Mouse (Mus musculus): ENCODE measurements around the gene Urod. TPM values are rescaled to one million over a fixed set of nuclear protein-coding genes. Genes with fewer than 3 reads are reported as not detected.

Gene Urod
- polyA plus RNA-seq, 1 experiment = 50.7 TPM

GRCm38 (mm10) chr4:117002543-117003521 lies 8.6 kb upstream of the Urod start:
- no peak overlapping the region for H3K4me3 ChIP-seq (ENCODE audit: insufficient read depth, poor library complexity, severe bottlenecking)
- no peaks in the 10 kb centered on the region for H3K79me2 ChIP-seq (ENCODE audit: control insufficient read depth, insufficient read depth)
- TF ChIP-seq FOSL1 (IDR thresholded peaks at IDR 0.05; ENCODE audit: insufficient read depth, low read length, poor library complexity, severe bottlenecking) (no peak), CEBPB (IDR thresholded peaks at IDR 0.05; ENCODE audit: low read depth) (no peak), CTCF (IDR thresholded peaks at IDR 0.05; ENCODE audit: control insufficient read depth, insufficient read depth, insufficient read length) (peak; percentile 33), MAX (IDR thresholded peaks at IDR 0.05) (no peak), MYOD1 (IDR thresholded peaks at IDR 0.05; ENCODE audit: control insufficient read depth, insufficient read length, low read depth) (no peak), USF1 (IDR thresholded peaks at IDR 0.05; ENCODE audit: low read depth) (no peak)
- peaks cover 11% of the 10 kb centered on the region for H3K36me3 ChIP-seq (ENCODE audit: control insufficient read depth, insufficient read depth)
- H3K79me3 ChIP-seq (ENCODE audit: low read depth) = no peaks in the 10 kb centered on the region
- no peak overlapping the region for H3ac ChIP-seq (ENCODE audit: control insufficient read depth, insufficient read length, low read depth)
- no peaks in the 10 kb centered on the region for H3K27me3 ChIP-seq (ENCODE audit: control insufficient read depth, insufficient read depth, insufficient read length)

GRCm38 (mm10) chr4:117001957-117002356 lies 7.7 kb upstream of the Urod start:
- TF ChIP-seq MAX (IDR thresholded peaks at IDR 0.05) = no peak
- no peak for TF ChIP-seq MYOG (IDR thresholded peaks at IDR 0.05; ENCODE audit: control insufficient read depth, extremely low read depth, insufficient read length)
- no peak for TF ChIP-seq CEBPB (IDR thresholded peaks at IDR 0.05; ENCODE audit: low read depth)
- no peak for TF ChIP-seq MYOD1 (IDR thresholded peaks at IDR 0.05; ENCODE audit: control insufficient read depth, insufficient read length, low read depth)
- no peak for TF ChIP-seq USF1 (IDR thresholded peaks at IDR 0.05; ENCODE audit: low read depth)
- no peak for TF ChIP-seq CTCF (IDR thresholded peaks at IDR 0.05; ENCODE audit: control insufficient read depth, insufficient read depth, insufficient read length)
- TF ChIP-seq FOSL1 (IDR thresholded peaks at IDR 0.05; ENCODE audit: insufficient read depth, low read length, poor library complexity, severe bottlenecking) = no peak
- H3K36me3 ChIP-seq (ENCODE audit: control insufficient read depth, insufficient read depth) = peaks cover 11% of the 10 kb centered on the region
- H3K4me3 ChIP-seq (ENCODE audit: insufficient read depth, poor library complexity, severe bottlenecking) = no peak overlapping the region
- H3K79me2 ChIP-seq (ENCODE audit: control insufficient read depth, insufficient read depth) = no peaks in the 10 kb centered on the region
- H3K79me3 ChIP-seq (ENCODE audit: low read depth) = no peaks in the 10 kb centered on the region
- H3ac ChIP-seq (ENCODE audit: control insufficient read depth, insufficient read length, low read depth) = no peak overlapping the region
- no peaks in the 10 kb centered on the region for H3K27me3 ChIP-seq (ENCODE audit: control insufficient read depth, insufficient read depth, insufficient read length)

- no peak overlapping the region for H3K4me3 ChIP-seq (ENCODE audit: insufficient read depth, poor library complexity, severe bottlenecking)
- H3ac ChIP-seq (ENCODE audit: control insufficient read depth, insufficient read length, low read depth) = no peak overlapping the region
- H3K79me3 ChIP-seq (ENCODE audit: low read depth) = no peaks in the 10 kb centered on the region
- H3K79me2 ChIP-seq (ENCODE audit: control insufficient read depth, insufficient read depth) = no peaks in the 10 kb centered on the region
- no peak for TF ChIP-seq CTCF (IDR thresholded peaks at IDR 0.05; ENCODE audit: control insufficient read depth, insufficient read depth, insufficient read length)
- no peak for TF ChIP-seq FOSL1 (IDR thresholded peaks at IDR 0.05; ENCODE audit: insufficient read depth, low read length, poor library complexity, severe bottlenecking)
- no peak for TF ChIP-seq MAX (IDR thresholded peaks at IDR 0.05)
- no peak for TF ChIP-seq MYOD1 (IDR thresholded peaks at IDR 0.05; ENCODE audit: control insufficient read depth, insufficient read length, low read depth)
- TF ChIP-seq MYOG (IDR thresholded peaks at IDR 0.05; ENCODE audit: control insufficient read depth, extremely low read depth, insufficient read length) = no peak
- TF ChIP-seq USF1 (IDR thresholded peaks at IDR 0.05; ENCODE audit: low read depth) = no peak
- no peak for TF ChIP-seq CEBPB (IDR thresholded peaks at IDR 0.05; ENCODE audit: low read depth)
- H3K36me3 ChIP-seq (ENCODE audit: control insufficient read depth, insufficient read depth) = peaks cover 11% of the 10 kb centered on the region
- H3K27me3 ChIP-seq (ENCODE audit: control insufficient read depth, insufficient read depth, insufficient read length) = no peaks in the 10 kb centered on the region
Observed at GRCm38 (mm10) chr4:116999513-117000154, 5.4 kb upstream of the Urod start.

- H3K27me3 ChIP-seq (ENCODE audit: control insufficient read depth, insufficient read depth, insufficient read length) = no peaks in the 10 kb centered on the region
- H3K36me3 ChIP-seq (ENCODE audit: control insufficient read depth, insufficient read depth) = no peaks in the 10 kb centered on the region
- H3K79me2 ChIP-seq (ENCODE audit: control insufficient read depth, insufficient read depth) = no peaks in the 10 kb centered on the region
- peak overlapping the region; percentile 79 for H3K4me3 ChIP-seq (ENCODE audit: insufficient read depth, poor library complexity, severe bottlenecking)
- no peaks in the 10 kb centered on the region for H3K79me3 ChIP-seq (ENCODE audit: low read depth)
- peak overlapping the region; percentile 79 for H3ac ChIP-seq (ENCODE audit: control insufficient read depth, insufficient read length, low read depth)
- TF ChIP-seq FOSL1 (IDR thresholded peaks at IDR 0.05; ENCODE audit: insufficient read depth, low read length, poor library complexity, severe bottlenecking) (no peak), MYOG (IDR thresholded peaks at IDR 0.05; ENCODE audit: control insufficient read depth, extremely low read depth, insufficient read length) (no peak), MYOD1 (IDR thresholded peaks at IDR 0.05; ENCODE audit: control insufficient read depth, insufficient read length, low read depth) (no peak), CEBPB (IDR thresholded peaks at IDR 0.05; ENCODE audit: low read depth) (no peak)
Observed at GRCm38 (mm10) chr4:116995798-116996135, 1.6 kb upstream of the Urod start.

GRCm38 (mm10) chr4:116995131-116995797 lies 1.1 kb upstream of the Urod start, which contains the start of gene Hectd3:
Gene Hectd3, plus strand, starts transcription at chr4:116995317.
- Histone ChIP-seq H3K27me3 (ENCODE audit: control insufficient read depth, insufficient read depth, insufficient read length) (no peaks in the 10 kb centered on the region), H3K4me3 (ENCODE audit: insufficient read depth, poor library complexity, severe bottlenecking) (peak within 1 kb of the TSS; percentile 79), H3ac (ENCODE audit: control insufficient read depth, insufficient read length, low read depth) (peak within 1 kb of the TSS; percentile 79), H3K36me3 (ENCODE audit: control insufficient read depth, insufficient read depth) (no peaks in the 10 kb centered on the region), H3K79me3 (ENCODE audit: low read depth) (no peaks in the 10 kb centered on the region), H3K79me2 (ENCODE audit: control insufficient read depth, insufficient read depth) (no peaks in the 10 kb centered on the region)
- no peak for TF ChIP-seq CTCF (IDR thresholded peaks at IDR 0.05; ENCODE audit: control insufficient read depth, insufficient read depth, insufficient read length)
- TF ChIP-seq USF1 (IDR thresholded peaks at IDR 0.05; ENCODE audit: low read depth) = no peak
- no peak for TF ChIP-seq FOSL1 (IDR thresholded peaks at IDR 0.05; ENCODE audit: insufficient read depth, low read length, poor library complexity, severe bottlenecking)
- no peak for TF ChIP-seq MYOD1 (IDR thresholded peaks at IDR 0.05; ENCODE audit: control insufficient read depth, insufficient read length, low read depth)
- TF ChIP-seq CEBPB (IDR thresholded peaks at IDR 0.05; ENCODE audit: low read depth) = no peak
- TF ChIP-seq MAX (IDR thresholded peaks at IDR 0.05) = no peak
- TF ChIP-seq MYOG (IDR thresholded peaks at IDR 0.05; ENCODE audit: control insufficient read depth, extremely low read depth, insufficient read length) = no peak
